Mouse (Mus musculus): ENCODE results near the gene Inca1. TPM values are rescaled to one million over a fixed set of nuclear protein-coding genes. Genes with fewer than 3 reads are reported as not detected.

The Inca1 gene
- total RNA-seq, 2 experiments from 2014 or later = not detected

DNA sequence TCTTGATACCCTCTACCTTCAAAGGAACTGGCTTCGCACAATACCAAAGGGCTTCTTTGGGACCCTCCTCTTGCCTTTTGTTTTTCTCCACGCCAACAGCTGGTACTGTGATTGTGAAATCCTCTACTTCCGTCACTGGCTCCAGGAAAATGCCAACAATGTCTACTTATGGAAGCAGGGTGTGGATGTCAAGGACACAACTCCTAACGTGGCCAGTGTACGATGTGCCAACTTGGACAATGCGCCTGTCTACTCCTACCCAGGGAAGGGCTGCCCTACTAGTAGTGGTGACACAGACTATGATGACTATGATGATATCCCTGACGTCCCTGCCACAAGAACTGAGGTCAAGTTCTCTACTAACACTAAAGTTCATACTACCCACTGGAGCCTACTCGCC lies 60.0 kb downstream of the Inca1 start:
- no peak; the same call in 1 of the 2 replicates for ATAC-seq (replicated peaks; ENCODE audit: poor library complexity, severe bottlenecking)

GRCm38 (mm10) chr11:70638714-70639278 lies 61.2 kb downstream of the Inca1 start, which contains the start of gene Gp1ba:
TSS of gene Gp1ba (plus strand) at chr11:70639122.
- peak; percentile 25; the same call in 1 of the 2 replicates for ATAC-seq (replicated peaks; ENCODE audit: poor library complexity, severe bottlenecking)

Other genes starting within 250 kb of the Inca1 start
- gene Med11, start 248.2 kb downstream of the Inca1 start, total RNA-seq (2014; fragmentation: Nextera tagmentation) = 19.7 and 28.5 TPM in 2 replicates
- gene Med11, start 248.2 kb downstream of the Inca1 start, total RNA-seq (2017) = 31.5 and 35.8 TPM in 2 replicates
- gene Zmynd15, start 240.7 kb downstream of the Inca1 start, total RNA-seq (2014; fragmentation: Nextera tagmentation) = not detected in 2 replicates
- not detected in 2 replicates for gene Zmynd15, start 240.7 kb downstream of the Inca1 start, total RNA-seq (2017)
- not detected in 2 replicates for gene Cxcl16, start 240.2 kb downstream of the Inca1 start, total RNA-seq (2014; fragmentation: Nextera tagmentation)
- 0.22 TPM in 1 of 2 replicates, not detected in the other for gene Cxcl16, start 240.2 kb downstream of the Inca1 start, total RNA-seq (2017)
- not detected in 2 replicates for gene Tm4sf5, start 194.9 kb downstream of the Inca1 start, total RNA-seq (2014; fragmentation: Nextera tagmentation)
- gene Tm4sf5, start 194.9 kb downstream of the Inca1 start, total RNA-seq (2017) = not detected in 2 replicates
- gene Vmo1, start 185.5 kb downstream of the Inca1 start, total RNA-seq (2014; fragmentation: Nextera tagmentation) = not detected in 2 replicates
- not detected in 2 replicates for gene Vmo1, start 185.5 kb downstream of the Inca1 start, total RNA-seq (2017)
- gene Gltpd2, start 181.0 kb downstream of the Inca1 start, total RNA-seq (2014; fragmentation: Nextera tagmentation) = not detected in 2 replicates
- gene Gltpd2, start 181.0 kb downstream of the Inca1 start, total RNA-seq (2017) = not detected in 2 replicates
- gene Psmb6, start 174.8 kb downstream of the Inca1 start, total RNA-seq (2014; fragmentation: Nextera tagmentation) = 243 and 281 TPM in 2 replicates
- gene Psmb6, start 174.8 kb downstream of the Inca1 start, total RNA-seq (2017) = 290 and 384 TPM in 2 replicates
- not detected in 2 replicates for gene Gm40193, start 167.2 kb downstream of the Inca1 start, total RNA-seq (2014; fragmentation: Nextera tagmentation)
- gene Gm40193, start 167.2 kb downstream of the Inca1 start, total RNA-seq (2017) = not detected in 2 replicates
- 0.99 and 6.2 TPM in 2 replicates for gene Pld2, start 160.1 kb downstream of the Inca1 start, total RNA-seq (2014; fragmentation: Nextera tagmentation)
- gene Pld2, start 160.1 kb downstream of the Inca1 start, total RNA-seq (2017) = 0.10 and 0.26 TPM in 2 replicates
- 25.0 and 36.1 TPM in 2 replicates for gene Mink1, start 137.3 kb downstream of the Inca1 start, total RNA-seq (2014; fragmentation: Nextera tagmentation)
- gene Mink1, start 137.3 kb downstream of the Inca1 start, total RNA-seq (2017) = 11.2 and 13.3 TPM in 2 replicates
- 1.2 TPM in 1 of 2 replicates, not detected in the other for gene 4930544D05Rik, start 84.3 kb downstream of the Inca1 start, total RNA-seq (2014; fragmentation: Nextera tagmentation)
- gene 4930544D05Rik, start 84.3 kb downstream of the Inca1 start, total RNA-seq (2017) = not detected in 2 replicates
- not detected in 2 replicates for gene Chrne, start 80.9 kb downstream of the Inca1 start, total RNA-seq (2014; fragmentation: Nextera tagmentation)
- 0.26 TPM in 1 of 2 replicates, not detected in the other for gene Chrne, start 80.9 kb downstream of the Inca1 start, total RNA-seq (2017)
- gene Gp1ba, start 61.0 kb downstream of the Inca1 start, total RNA-seq (2014; fragmentation: Nextera tagmentation) = not detected in 2 replicates
- not detected in 2 replicates for gene Gp1ba, start 61.0 kb downstream of the Inca1 start, total RNA-seq (2017)
- 35.4 and 51.1 TPM in 2 replicates for gene Rnf167, start 52.9 kb downstream of the Inca1 start, total RNA-seq (2014; fragmentation: Nextera tagmentation)
- 32.7 and 34.6 TPM in 2 replicates for gene Rnf167, start 52.9 kb downstream of the Inca1 start, total RNA-seq (2017)
- gene Slc25a11, start 52.7 kb downstream of the Inca1 start, total RNA-seq (2014; fragmentation: Nextera tagmentation) = 80.9 and 91.7 TPM in 2 replicates
- 63.3 and 67.7 TPM in 2 replicates for gene Slc25a11, start 52.7 kb downstream of the Inca1 start, total RNA-seq (2017)
- gene Pfn1, start 45.5 kb downstream of the Inca1 start, total RNA-seq (2014; fragmentation: Nextera tagmentation) = 1,205 and 1,364 TPM in 2 replicates
- gene Pfn1, start 45.5 kb downstream of the Inca1 start, total RNA-seq (2017) = 425 and 461 TPM in 2 replicates
- gene Eno3, start 43.0 kb downstream of the Inca1 start, total RNA-seq (2014; fragmentation: Nextera tagmentation) = 14.9 and 18.9 TPM in 2 replicates
- 4.5 and 5.9 TPM in 2 replicates for gene Eno3, start 43.0 kb downstream of the Inca1 start, total RNA-seq (2017)
- gene Spag7, start 30.7 kb downstream of the Inca1 start, total RNA-seq (2014; fragmentation: Nextera tagmentation) = 91.0 and 130 TPM in 2 replicates
- gene Spag7, start 30.7 kb downstream of the Inca1 start, total RNA-seq (2017) = 46.8 and 49.8 TPM in 2 replicates
- 18.7 and 25.2 TPM in 2 replicates for gene Camta2, start 12.1 kb downstream of the Inca1 start, total RNA-seq (2014; fragmentation: Nextera tagmentation)
- 1.5 and 3.0 TPM in 2 replicates for gene Camta2, start 12.1 kb downstream of the Inca1 start, total RNA-seq (2017)
- 3.6 and 8.3 TPM in 2 replicates for gene Kif1c, start 393 bp upstream of the Inca1 start, total RNA-seq (2014; fragmentation: Nextera tagmentation)
- 4.5 and 5.7 TPM in 2 replicates for gene Kif1c, start 393 bp upstream of the Inca1 start, total RNA-seq (2017)
- gene Zfp3, start 64.1 kb upstream of the Inca1 start, total RNA-seq (2014; fragmentation: Nextera tagmentation) = 0.45 and 2.1 TPM in 2 replicates
- 0.26 and 1.0 TPM in 2 replicates for gene Zfp3, start 64.1 kb upstream of the Inca1 start, total RNA-seq (2017)
- gene Scimp, start 112.4 kb upstream of the Inca1 start, total RNA-seq (2014; fragmentation: Nextera tagmentation) = not detected in 2 replicates
- not detected in 2 replicates for gene Scimp, start 112.4 kb upstream of the Inca1 start, total RNA-seq (2017)
- gene Rabep1, start 144.6 kb upstream of the Inca1 start, total RNA-seq (2014; fragmentation: Nextera tagmentation) = 20.4 and 22.5 TPM in 2 replicates
- 32.1 and 36.9 TPM in 2 replicates for gene Rabep1, start 144.6 kb upstream of the Inca1 start, total RNA-seq (2017)